Mouse (Mus musculus): ENCODE results near the gene Zfand2b.

Gene Zfand2b

GRCm38 (mm10) chr1:75160256-75160617 lies 8.2 kb upstream of the Zfand2b start:
- DNase-seq (ENCODE audit: low read depth): no peak

GRCm38 (mm10) chr1:75168093-75168471 lies 364 bp upstream of the Zfand2b start:
- no peak for DNase-seq (ENCODE audit: low read depth)

GRCm38 (mm10) chr1:75179334-75180104 lies 11.1 kb downstream of the Zfand2b start:
- DNase-seq (ENCODE audit: low read depth): peak; percentile 69

- DNase-seq (ENCODE audit: low read depth): peak; percentile 95
Observed at GRCm38 (mm10) chr1:75180105-75180590, 11.7 kb downstream of the Zfand2b start, which contains the start of gene Abcb6. TSS of gene Abcb6 (minus strand) at chr1:75180392.

GRCm38 (mm10) chr1:75180741-75181140 lies 12.3 kb downstream of the Zfand2b start:
- DNase-seq (ENCODE audit: low read depth): no peak

GRCm38 (mm10) chr1:75181377-75181870 lies 13.0 kb downstream of the Zfand2b start:
- no peak for DNase-seq (ENCODE audit: low read depth)

- no peak for DNase-seq (ENCODE audit: low read depth)
Observed at GRCm38 (mm10) chr1:75182160-75182559, 13.7 kb downstream of the Zfand2b start.

GRCm38 (mm10) chr1:75185495-75185894 lies 17.0 kb downstream of the Zfand2b start:
- no peak for DNase-seq (ENCODE audit: low read depth)

GRCm38 (mm10) chr1:75187126-75187525 lies 18.7 kb downstream of the Zfand2b start:
- no peak for DNase-seq (ENCODE audit: low read depth)

GRCm38 (mm10) chr1:75187914-75188483 lies 19.6 kb downstream of the Zfand2b start:
- DNase-seq (ENCODE audit: low read depth): no peak

GRCm38 (mm10) chr1:75190577-75190976 lies 22.1 kb downstream of the Zfand2b start:
- peak; percentile 43 for DNase-seq (ENCODE audit: low read depth)

- DNase-seq (ENCODE audit: low read depth): no peak
Observed at GRCm38 (mm10) chr1:75191258-75191621, 22.8 kb downstream of the Zfand2b start.

GRCm38 (mm10) chr1:75191622-75192402 lies 23.4 kb downstream of the Zfand2b start, which contains the start of the genes Ankzf1 and Atg9a:
TSS of gene Ankzf1 (plus strand) at chr1:75192151.
TSS of gene Atg9a (minus strand) at chr1:75192196.
- DNase-seq (ENCODE audit: low read depth): peak; percentile 98

GRCm38 (mm10) chr1:75192452-75192851 lies 24.0 kb downstream of the Zfand2b start:
- no peak for DNase-seq (ENCODE audit: low read depth)

GRCm38 (mm10) chr1:75201236-75201635 lies 32.8 kb downstream of the Zfand2b start:
- no peak for DNase-seq (ENCODE audit: low read depth)

GRCm38 (mm10) chr1:75208967-75209678 lies 40.7 kb downstream of the Zfand2b start:
- no peak for DNase-seq (ENCODE audit: low read depth)

GRCm38 (mm10) chr1:75210136-75211087 lies 42.0 kb downstream of the Zfand2b start, which contains the start of the genes Glb1l and Stk16:
TSS of gene Glb1l (minus strand) at chr1:75210813.
TSS of gene Stk16 (plus strand) at chr1:75210838.
- peak; percentile 96 for DNase-seq (ENCODE audit: low read depth)

GRCm38 (mm10) chr1:75211141-75211708 lies 42.8 kb downstream of the Zfand2b start:
- DNase-seq (ENCODE audit: low read depth): no peak

GRCm38 (mm10) chr1:75212542-75212941 lies 44.1 kb downstream of the Zfand2b start:
- no peak for DNase-seq (ENCODE audit: low read depth)

- DNase-seq (ENCODE audit: low read depth): no peak
Observed at GRCm38 (mm10) chr1:75213096-75213495, 44.6 kb downstream of the Zfand2b start.

Data from c-Kit-positive CD71-positive TER-119-negative erythroid progenitor cells, embryonic 14.5 days (primary cell).